Mouse (Mus musculus) heart, embryonic 10.5 days (tissue): ENCODE measurements around the gene Fam50b. TPM values are rescaled to one million over a fixed set of nuclear protein-coding genes. Genes with fewer than 3 reads are reported as not detected.
A peak's percentile ranks its signal among the peaks of the same experiment; 100 is the strongest.

Source experiments
- DNase-seq: peaks from one replicate; pipeline ENCODE4 v3.0.0-alpha.2; 2017; ENCODE audit warnings: low spot score
- H3K27ac ChIP-seq: fragments of 300-500 bp; sonication (generic); 2 replicates; pipeline ENCODE4 v1.5.1; 2016; ENCODE audit warnings: mild to moderate bottlenecking
- H3K27me3 ChIP-seq: fragments of 300-500 bp; sonication (generic); 2 replicates; pipeline ENCODE4 v1.6.1; 2016; ENCODE audit warnings: mild to moderate bottlenecking; ENCODE audit not compliant: poor library complexity, insufficient read depth, severe bottlenecking
- H3K36me3 ChIP-seq: fragments of 300-500 bp; sonication (generic); 2 replicates; pipeline ENCODE4 v1.6.1; 2016; ENCODE audit warnings: mild to moderate bottlenecking, moderate library complexity
- H3K4me1 ChIP-seq: fragments of 300-500 bp; sonication (generic); 2 replicates; pipeline ENCODE4 v1.6.1; 2016; ENCODE audit warnings: mild to moderate bottlenecking
- H3K4me3 ChIP-seq: fragments of 300-500 bp; sonication (generic); 2 replicates; pipeline ENCODE4 v1.5.1; 2016; ENCODE audit warnings: mild to moderate bottlenecking, moderate library complexity
- H3K9me3 ChIP-seq: fragments of 300-500 bp; sonication (generic); 2 replicates; pipeline ENCODE4 v1.6.1; 2016; ENCODE audit warnings: mild to moderate bottlenecking, moderate library complexity
- WGBS: fragments of 180-500 bp; shearing (Covaris S2); methylation state at CpG from one replicate; pipeline ENCODE4 v1.1.7; 2016; 5-methylcytosine and 5-hydroxymethylcytosine counted together
- polyA plus RNA-seq: library from polyadenylated mRNA; unstranded; fragments of >200 nt; fragmentation: Nextera tagmentation; extraction: Ambion mirVana; gene quantifications from 2 replicates; pipeline ENCODE4 v1.2.1, GENCODE M21; 2016

Gene Fam50b
- polyA plus RNA-seq, 1 experiment from 2014 or later: not detected

DNA sequence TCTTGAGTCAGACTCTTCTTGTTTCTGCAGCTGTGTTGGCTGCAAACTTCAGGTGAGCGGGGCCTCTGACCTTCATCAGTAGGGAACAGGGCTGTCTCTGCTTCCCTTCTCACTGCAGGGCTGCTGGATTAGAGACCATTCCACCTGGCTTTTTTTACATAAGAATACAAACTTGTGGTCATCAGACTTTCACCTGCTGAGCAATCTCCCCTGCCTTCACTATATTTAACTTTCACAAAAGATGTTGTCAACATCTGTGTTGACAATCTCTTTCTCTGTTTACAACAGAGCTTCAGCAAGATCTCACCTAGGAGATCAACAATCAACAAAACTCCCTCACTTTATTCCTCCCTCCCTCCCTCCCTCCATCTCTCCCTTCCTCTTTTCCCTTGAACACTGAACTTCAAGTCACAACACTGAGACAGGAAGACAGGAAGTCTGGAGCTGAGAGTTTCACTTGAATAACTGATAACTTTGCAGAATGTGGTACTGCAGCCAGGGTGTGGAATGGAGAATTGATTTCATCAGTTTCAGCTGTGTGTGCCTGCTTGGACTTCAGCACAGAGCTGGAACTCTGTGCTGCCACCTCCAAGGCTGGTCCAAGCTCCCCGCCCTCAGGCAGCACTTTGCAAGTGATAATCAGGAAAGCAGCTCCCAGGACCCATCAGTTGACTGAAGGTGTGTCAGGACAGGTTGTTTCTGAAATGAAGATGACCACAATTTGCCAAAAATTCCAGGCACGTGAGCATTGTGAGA is 7.3 kb downstream of the Fam50b start:
- no peak for DNase-seq
- no peak overlapping the region for H3K27ac ChIP-seq
- no peak overlapping the region for H3K4me3 ChIP-seq
- no peaks in the 10 kb centered on the region for H3K4me1 ChIP-seq
- H3K36me3 ChIP-seq: no peaks in the 10 kb centered on the region
- no peaks in the 10 kb centered on the region for H3K27me3 ChIP-seq
- H3K9me3 ChIP-seq: peaks cover 2% of the 10 kb centered on the region; the same call in 1 of the 2 replicates
- 59% methylated on average over 3 of the region's 3 CpGs for WGBS

GRCm38 (mm10) chr13:34746811-34747210 is 12.2 kb downstream of the Fam50b start:
- no peak for DNase-seq
- H3K4me3 ChIP-seq: peak overlapping the region; percentile 22; the same call in 1 of the 2 replicates
- no peaks in the 10 kb centered on the region for H3K27me3 ChIP-seq
- H3K36me3 ChIP-seq: no peaks in the 10 kb centered on the region
- H3K9me3 ChIP-seq: peaks cover 3% of the 10 kb centered on the region; the same call in 1 of the 2 replicates
- 88% methylated on average over 34 of the region's 34 CpGs for WGBS
- H3K27ac ChIP-seq: no peak overlapping the region
- no peaks in the 10 kb centered on the region for H3K4me1 ChIP-seq

DNA sequence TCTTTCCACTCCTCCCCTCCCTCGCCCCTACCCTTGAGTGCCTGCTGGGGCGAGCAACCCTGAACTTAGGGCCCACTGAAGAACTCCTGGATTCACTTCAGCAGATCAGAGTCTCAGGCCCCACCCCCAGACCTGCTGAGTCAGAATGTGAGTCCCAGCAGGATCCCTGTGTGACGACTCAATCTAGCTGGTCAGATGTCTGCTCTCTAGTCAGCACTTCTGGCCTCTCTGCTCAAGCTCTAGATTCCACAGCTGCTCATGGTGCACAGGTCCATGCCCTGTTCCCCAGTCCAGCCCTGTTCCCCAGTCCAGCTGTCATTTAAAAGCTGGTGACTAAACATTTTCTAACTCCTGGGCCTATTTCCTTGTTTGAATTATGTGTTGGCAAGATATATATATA is 13.9 kb downstream of the Fam50b start:
- WGBS: 49% methylated on average over 3 of the region's 3 CpGs
- H3K27ac ChIP-seq: no peak overlapping the region
- H3K27me3 ChIP-seq: no peaks in the 10 kb centered on the region
- no peak for DNase-seq
- no peak overlapping the region for H3K4me3 ChIP-seq
- no peaks in the 10 kb centered on the region for H3K36me3 ChIP-seq
- no peaks in the 10 kb centered on the region for H3K4me1 ChIP-seq
- H3K9me3 ChIP-seq: peaks cover 3% of the 10 kb centered on the region; the same call in 1 of the 2 replicates

GRCm38 (mm10) chr13:34759202-34759601 is 24.6 kb downstream of the Fam50b start:
- Histone ChIP-seq H3K27ac (no peak overlapping the region), H3K27me3 (no peaks in the 10 kb centered on the region), H3K4me3 (no peak overlapping the region), H3K9me3 (no peaks in the 10 kb centered on the region), H3K36me3 (no peaks in the 10 kb centered on the region), H3K4me1 (peaks cover 15% of the 10 kb centered on the region; the same call in 1 of the 2 replicates)
- no peak for DNase-seq
- whole genome bisulfite sequencing: 96% methylated on average over 9 of the region's 9 CpGs

- Histone ChIP-seq H3K36me3 (no peaks in the 10 kb centered on the region), H3K27me3 (no peaks in the 10 kb centered on the region), H3K9me3 (no peaks in the 10 kb centered on the region), H3K27ac (peak overlapping the region; percentile 62; the same call in 1 of the 2 replicates), H3K4me1 (peaks cover 15% of the 10 kb centered on the region; the same call in 1 of the 2 replicates), H3K4me3 (no peak overlapping the region)
- DNase-seq: no peak
- WGBS: 27% methylated on average over 7 of the region's 7 CpGs
Measured at GRCm38 (mm10) chr13:34760518-34761287, 26.1 kb downstream of the Fam50b start.

GRCm38 (mm10) chr13:34762136-34762535 is 27.5 kb downstream of the Fam50b start:
- 57% methylated on average over 5 of the region's 5 CpGs for WGBS
- H3K4me1 ChIP-seq: peaks cover 15% of the 10 kb centered on the region; the same call in 1 of the 2 replicates
- no peaks in the 10 kb centered on the region for H3K27me3 ChIP-seq
- DNase-seq: no peak
- H3K9me3 ChIP-seq: no peaks in the 10 kb centered on the region
- H3K36me3 ChIP-seq: no peaks in the 10 kb centered on the region
- H3K27ac ChIP-seq: no peak overlapping the region
- H3K4me3 ChIP-seq: no peak overlapping the region

- H3K9me3 ChIP-seq: no peaks in the 10 kb centered on the region
- DNase-seq: no peak
- WGBS: 68% methylated on average over 4 of the region's 4 CpGs
- no peaks in the 10 kb centered on the region for H3K27me3 ChIP-seq
- H3K4me3 ChIP-seq: no peak overlapping the region
- no peak overlapping the region for H3K27ac ChIP-seq
- no peaks in the 10 kb centered on the region for H3K36me3 ChIP-seq
- H3K4me1 ChIP-seq: peaks cover 15% of the 10 kb centered on the region; the same call in 1 of the 2 replicates
Measured at GRCm38 (mm10) chr13:34762865-34763264, 28.2 kb downstream of the Fam50b start.

- H3K4me1 ChIP-seq: peaks cover 11% of the 10 kb centered on the region; the same call in 1 of the 2 replicates
- WGBS: 87% methylated on average over 5 of the region's 5 CpGs
- no peak for DNase-seq
- no peaks in the 10 kb centered on the region for H3K9me3 ChIP-seq
- no peak overlapping the region for H3K4me3 ChIP-seq
- no peaks in the 10 kb centered on the region for H3K36me3 ChIP-seq
- no peak overlapping the region for H3K27ac ChIP-seq
- H3K27me3 ChIP-seq: no peaks in the 10 kb centered on the region
Measured at GRCm38 (mm10) chr13:34765269-34765668, 30.6 kb downstream of the Fam50b start.

GRCm38 (mm10) chr13:34766572-34766971 is 31.9 kb downstream of the Fam50b start:
- Histone ChIP-seq H3K27me3 (no peaks in the 10 kb centered on the region), H3K36me3 (no peaks in the 10 kb centered on the region), H3K27ac (no peak overlapping the region), H3K4me1 (0 out of 2 replicates have a peak, but pooled peaks cover 3% of the 10 kb centered on the region), H3K9me3 (no peaks in the 10 kb centered on the region), H3K4me3 (no peak overlapping the region)
- DNase-seq: no peak
- 49% methylated on average over 4 of the region's 4 CpGs for WGBS

- Histone ChIP-seq H3K4me3 (no peak overlapping the region), H3K9me3 (no peaks in the 10 kb centered on the region), H3K4me1 (no peaks in the 10 kb centered on the region), H3K27ac (no peak overlapping the region), H3K27me3 (no peaks in the 10 kb centered on the region), H3K36me3 (no peaks in the 10 kb centered on the region)
- WGBS: 77% methylated on average over 18 of the region's 18 CpGs
- DNase-seq: no peak
Measured at GRCm38 (mm10) chr13:34767527-34768292, 33.1 kb downstream of the Fam50b start.

DNA sequence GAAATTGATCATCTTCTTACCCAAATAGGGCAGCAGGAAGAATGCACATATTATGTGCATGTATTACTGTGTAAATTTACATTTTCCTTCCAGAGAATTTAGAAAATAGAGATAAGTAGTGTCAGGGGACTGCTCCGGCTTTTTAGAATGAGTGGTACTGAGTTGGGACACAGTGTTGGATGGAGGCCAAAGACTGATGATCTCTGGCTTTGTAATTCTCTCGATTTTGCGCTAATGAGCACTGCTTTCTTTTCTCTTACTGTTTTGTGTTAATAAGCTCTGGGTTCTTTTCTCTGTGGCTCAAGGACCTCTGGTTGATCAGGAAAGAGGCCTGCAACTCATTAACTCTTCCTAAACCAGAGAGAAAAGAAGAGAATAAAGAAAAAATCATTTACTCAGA is 42.1 kb downstream of the Fam50b start:
- H3K27ac ChIP-seq: no peak overlapping the region
- DNase-seq: no peak
- no peaks in the 10 kb centered on the region for H3K36me3 ChIP-seq
- no peaks in the 10 kb centered on the region for H3K9me3 ChIP-seq
- WGBS: 89% methylated on average over 3 of the region's 3 CpGs
- no peaks in the 10 kb centered on the region for H3K4me1 ChIP-seq
- no peak overlapping the region for H3K4me3 ChIP-seq
- no peaks in the 10 kb centered on the region for H3K27me3 ChIP-seq

GRCm38 (mm10) chr13:34780856-34781610 is 46.4 kb downstream of the Fam50b start:
- H3K27ac ChIP-seq: no peak overlapping the region
- no peaks in the 10 kb centered on the region for H3K9me3 ChIP-seq
- WGBS: 60% methylated on average over 7 of the region's 7 CpGs
- no peaks in the 10 kb centered on the region for H3K27me3 ChIP-seq
- no peak for DNase-seq
- no peaks in the 10 kb centered on the region for H3K36me3 ChIP-seq
- H3K4me3 ChIP-seq: no peak overlapping the region
- H3K4me1 ChIP-seq: no peaks in the 10 kb centered on the region
